Mouse (Mus musculus) left cerebral cortex, postnatal 14 days (tissue): Measurements from ENCODE around the gene Mogat1. TPM values are rescaled to one million over a fixed set of nuclear protein-coding genes. Genes with fewer than 3 reads are reported as not detected.

Experiments used
- total RNA-seq, 2 experiments: library from RNA; stranded (reverse); gene quantifications; 2 replicates each; pipeline ENCODE4 v1.2.3; 2021

The Mogat1 gene
- total RNA-seq, 2 experiments from 2014 or later = not detected

Other genes starting within 250 kb of the Mogat1 start
- 1 to 10 TPM; 3.5 to 4.5 TPM for gene Sgpp2, start 200.6 kb upstream of the Mogat1 start, total RNA-seq
- gene Farsb, start 22.1 kb upstream of the Mogat1 start, total RNA-seq = 10 to 100 TPM; 64.3 to 67.0 TPM
- gene BC035947, start 1.2 kb downstream of the Mogat1 start, total RNA-seq = under 1 TPM in 1 of 2 experiments, not detected in 1; 0.11 TPM
- 100 to 1,000 TPM; 138 to 147 TPM for gene Acsl3, start 146.8 kb downstream of the Mogat1 start, total RNA-seq
- 10 to 100 TPM; 12.8 to 14.1 TPM for gene Utp14b, start 147.0 kb downstream of the Mogat1 start, total RNA-seq